ENCODE assay signal across 8 mouse cellular contexts in genomic region chr17:11067076-11067703, GRCm38 (mm10).
A peak's percentile ranks its signal among the peaks of the same experiment; 100 is the strongest.
DNase-seq lines count a peak whose midpoint lies in the region; ATAC-seq and TF ChIP-seq lines count a peak whose summit lies in the region.
"Had no signal": no experiment of that assay in that cellular context is flagged by ENCODE, and none has a peak within 500 bp of the region (broad histone marks: within the 10 kb centered on the region; RNA-seq: fewer than 3 reads in every experiment).

No protein-coding gene starts in this region.

- H3K9ac ChIP-seq in lung, postnatal 0 days (replicated peaks; ENCODE audit: low read depth), result no peak overlapping the region
- H3K9ac ChIP-seq in forebrain, embryonic 13.5 days, result peak overlapping the region; percentile 45; the same call in 1 of the 2 replicates

- no peak for DNase-seq in lung, postnatal 0 days (ENCODE audit: low spot score)
- DNase-seq in lung, postnatal 4 days, result no peak
- DNase-seq in limb, embryonic 10.5 days (ENCODE audit: low spot score), result peak; percentile 48
- no peak for DNase-seq in spleen, adult 18-20 months
- no peak for DNase-seq in right cerebral cortex, adult 2 months (ENCODE audit: low spot score in 2 of 2)
- DNase-seq in adrenal gland, adult 18-20 months (ENCODE audit: low spot score in 2 of 2), result no peak

- no peaks in the 10 kb centered on the region for H3K9me3 ChIP-seq in lung, postnatal 0 days (ENCODE audit: low read length)
- no peaks in the 10 kb centered on the region for H3K9me3 ChIP-seq in forebrain, embryonic 13.5 days (replicated peaks)
- H3K9me3 ChIP-seq in limb, embryonic 10.5 days (replicated peaks), result no peaks in the 10 kb centered on the region
- H3K9me3 ChIP-seq: megakaryocyte, embryonic 14.5 days had no signal

- ATAC-seq in lung, postnatal 0 days, result 0 out of 2 replicates have a peak, but pooled peaks have one; percentile 4
- ATAC-seq in forebrain, embryonic 13.5 days, result peak; percentile 58

- peak overlapping the region; percentile 20 for H3K4me2 ChIP-seq in lung, postnatal 0 days (replicated peaks; ENCODE audit: low read depth, low read length)
- H3K4me2 ChIP-seq in forebrain, embryonic 13.5 days, result peak overlapping the region; percentile 55

- no peak overlapping the region for H3K27ac ChIP-seq in lung, postnatal 0 days (ENCODE audit: low read length)
- H3K27ac ChIP-seq in forebrain, embryonic 13.5 days, result peak overlapping the region; percentile 83
- peak overlapping the region; percentile 46; the same call in 1 of the 2 replicates for H3K27ac ChIP-seq in limb, embryonic 10.5 days

- WGBS in lung, postnatal 0 days, result 11% methylated on average over 16 of the region's 16 CpGs
- WGBS in forebrain, embryonic 13.5 days, result under 1% methylated on average over 16 of the region's 16 CpGs
- WGBS in limb, embryonic 10.5 days, result 5% methylated on average over 16 of the region's 16 CpGs

- no peak for TF ChIP-seq CTCF in lung, postnatal 0 days (IDR thresholded peaks at IDR 0.05)

- no peak for TF ChIP-seq EP300 in lung, postnatal 0 days (IDR thresholded peaks at IDR 0.05)

- no peaks in the 10 kb centered on the region for H3K36me3 ChIP-seq in lung, postnatal 0 days (ENCODE audit: insufficient read depth, low read length)
- no peaks in the 10 kb centered on the region for H3K36me3 ChIP-seq in forebrain, embryonic 13.5 days (ENCODE audit: poor library complexity, severe bottlenecking)
- H3K36me3 ChIP-seq in limb, embryonic 10.5 days, result no peaks in the 10 kb centered on the region

- no peaks in the 10 kb centered on the region for H3K27me3 ChIP-seq in lung, postnatal 0 days (replicated peaks; ENCODE audit: insufficient read depth, low read length)
- H3K27me3 ChIP-seq in forebrain, embryonic 13.5 days, result no peaks in the 10 kb centered on the region
- H3K27me3 ChIP-seq in limb, embryonic 10.5 days (ENCODE audit: low read depth, poor library complexity, severe bottlenecking), result no peaks in the 10 kb centered on the region
- H3K27me3 ChIP-seq: megakaryocyte, embryonic 14.5 days had no signal

- no peaks in the 10 kb centered on the region for H3K4me1 ChIP-seq in lung, postnatal 0 days (ENCODE audit: insufficient read depth, low read depth, low read length)
- peaks cover 26% of the 10 kb centered on the region for H3K4me1 ChIP-seq in forebrain, embryonic 13.5 days
- peaks cover 14% of the 10 kb centered on the region for H3K4me1 ChIP-seq in limb, embryonic 10.5 days
- H3K4me1 ChIP-seq: megakaryocyte, embryonic 14.5 days had no signal

- H3K4me3 ChIP-seq in lung, postnatal 0 days (ENCODE audit: low read depth, low read length), result no peak overlapping the region
- peak overlapping the region; percentile 17; the same call in 1 of the 2 replicates for H3K4me3 ChIP-seq in forebrain, embryonic 13.5 days
- peak overlapping the region; percentile 11 for H3K4me3 ChIP-seq in limb, embryonic 10.5 days
- H3K4me3 ChIP-seq: megakaryocyte, embryonic 14.5 days had no signal
